Mouse (Mus musculus): ENCODE data around the gene Cdc27. TPM values are rescaled to one million over a fixed set of nuclear protein-coding genes. Genes with fewer than 3 reads are reported as not detected.

Gene Cdc27
- polyA plus RNA-seq, 1 experiment from 2014 or later: 47.6 TPM

DNA sequence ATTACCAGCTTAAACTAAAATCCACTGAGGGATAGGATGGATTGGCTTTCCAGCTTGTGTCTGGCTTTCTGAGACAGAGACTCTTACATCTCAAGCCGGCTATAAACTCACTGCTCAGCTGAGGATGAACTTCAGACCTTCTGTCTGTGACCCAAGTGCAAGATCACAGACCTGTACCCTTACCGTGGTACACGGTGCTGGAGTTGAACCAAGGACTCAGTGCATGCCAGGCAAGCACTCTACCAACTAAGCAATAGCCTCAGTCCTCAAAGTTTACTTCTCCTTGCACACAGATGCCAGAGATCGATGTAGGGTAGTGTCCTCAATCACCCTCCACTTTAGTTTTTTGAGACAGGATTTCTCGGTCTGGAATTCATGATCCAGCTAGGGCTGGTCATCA, 10.6 kb downstream of the Cdc27 start:
- WGBS: 96% methylated on average over 5 of the region's 5 CpGs
- no peak for ATAC-seq (ENCODE audit: low FRiP score, low read depth)
- H3K4me2 ChIP-seq (replicated peaks): no peak overlapping the region
- no peaks in the 10 kb centered on the region for H3K27me3 ChIP-seq (replicated peaks)
- no peaks in the 10 kb centered on the region for H3K9me3 ChIP-seq
- no peaks in the 10 kb centered on the region for H3K4me1 ChIP-seq
- H3K4me3 ChIP-seq: no peak overlapping the region
- H3K27ac ChIP-seq: no peak overlapping the region
- H3K9ac ChIP-seq: no peak overlapping the region
- H3K36me3 ChIP-seq: peaks cover 8% of the 10 kb centered on the region; the same call in 1 of the 2 replicates

DNA sequence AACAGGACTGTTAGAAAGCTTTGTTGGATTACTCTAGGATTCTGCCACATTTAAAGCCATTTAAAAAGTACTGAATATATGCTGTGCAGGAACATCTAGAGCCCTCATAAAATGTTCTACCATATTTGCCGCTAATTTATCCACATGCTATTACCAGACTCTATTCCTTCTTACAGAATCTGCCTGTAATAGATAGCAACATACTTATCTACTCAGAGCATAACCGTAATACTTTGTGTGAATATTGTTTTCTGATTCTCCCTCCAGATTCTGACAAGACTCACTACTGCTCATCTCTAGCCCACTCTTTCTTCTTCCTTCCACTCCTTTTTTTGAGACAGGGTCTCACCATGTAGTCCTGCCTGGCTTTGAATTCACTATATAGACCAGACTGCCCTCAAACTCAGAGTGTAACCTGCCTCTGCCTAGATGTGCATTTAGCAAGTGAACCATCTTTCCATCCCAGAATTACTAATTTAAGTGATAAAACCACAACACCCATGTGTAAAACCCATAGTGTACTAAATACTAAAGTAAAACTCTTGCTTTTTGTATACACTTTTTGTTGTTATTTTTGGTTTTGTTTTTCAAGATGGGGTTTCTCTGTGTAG, 12.4 kb downstream of the Cdc27 start:
- no peak for ATAC-seq (ENCODE audit: low FRiP score, low read depth)
- no peak overlapping the region for H3K27ac ChIP-seq
- H3K4me1 ChIP-seq: no peaks in the 10 kb centered on the region
- no peak overlapping the region for H3K4me3 ChIP-seq
- H3K9ac ChIP-seq: no peak overlapping the region
- peaks cover 23% of the 10 kb centered on the region for H3K36me3 ChIP-seq
- WGBS: 92% methylated on average over 2 of the region's 2 CpGs
- no peaks in the 10 kb centered on the region for H3K9me3 ChIP-seq
- H3K27me3 ChIP-seq (replicated peaks): no peaks in the 10 kb centered on the region
- no peak overlapping the region for H3K4me2 ChIP-seq (replicated peaks)

DNA sequence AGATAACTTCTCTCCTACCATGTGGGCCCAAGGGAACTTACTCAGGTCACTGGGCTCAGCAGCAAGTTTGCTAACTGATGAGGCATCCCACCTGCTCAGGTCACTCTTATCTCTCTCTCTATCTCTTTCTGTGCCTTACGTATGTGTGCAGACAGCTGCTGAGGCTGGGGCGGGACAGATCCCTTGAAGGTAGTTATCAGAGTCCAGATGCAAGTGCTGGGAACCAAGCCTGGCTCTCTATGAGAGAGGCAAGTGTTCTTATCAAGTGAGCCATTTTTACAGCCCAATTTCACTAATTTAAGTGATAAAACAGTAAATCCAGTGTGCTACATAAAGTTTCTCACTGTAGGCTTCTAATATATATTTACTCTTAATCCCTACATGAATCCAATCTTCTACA, 13.6 kb downstream of the Cdc27 start:
- no peak for ATAC-seq (ENCODE audit: low FRiP score, low read depth)
- H3K27me3 ChIP-seq (replicated peaks): no peaks in the 10 kb centered on the region

GRCm38 (mm10) chr11:104525935-104526334, 24.5 kb downstream of the Cdc27 start:
- H3K9ac ChIP-seq: no peak overlapping the region
- no peak overlapping the region for H3K27ac ChIP-seq
- H3K9me3 ChIP-seq: no peaks in the 10 kb centered on the region
- WGBS: 96% methylated on average over 6 of the region's 6 CpGs
- H3K4me1 ChIP-seq: no peaks in the 10 kb centered on the region
- no peak overlapping the region for H3K4me3 ChIP-seq
- no peaks in the 10 kb centered on the region for H3K27me3 ChIP-seq (replicated peaks)
- ATAC-seq (ENCODE audit: low FRiP score, low read depth): no peak
- H3K4me2 ChIP-seq (replicated peaks): no peak overlapping the region
- H3K36me3 ChIP-seq: peaks cover 63% of the 10 kb centered on the region

More for the DNA sequence above, 13.6 kb downstream of the Cdc27 start:
- 94% methylated on average over 2 of the region's 2 CpGs for WGBS
- no peaks in the 10 kb centered on the region for H3K9me3 ChIP-seq
- H3K27ac ChIP-seq: no peak overlapping the region
- H3K4me1 ChIP-seq: no peaks in the 10 kb centered on the region
- H3K4me3 ChIP-seq: no peak overlapping the region
- no peak overlapping the region for H3K4me2 ChIP-seq (replicated peaks)
- H3K36me3 ChIP-seq: peaks cover 31% of the 10 kb centered on the region
- no peak overlapping the region for H3K9ac ChIP-seq

GRCm38 (mm10) chr11:104512436-104512835, 38.0 kb downstream of the Cdc27 start:
- H3K9me3 ChIP-seq: no peaks in the 10 kb centered on the region
- H3K4me1 ChIP-seq: no peaks in the 10 kb centered on the region
- H3K36me3 ChIP-seq: peaks cover 81% of the 10 kb centered on the region
- no peak overlapping the region for H3K4me3 ChIP-seq
- ATAC-seq (ENCODE audit: low FRiP score, low read depth): no peak
- 88% methylated on average over 4 of the region's 4 CpGs for WGBS
- H3K27ac ChIP-seq: no peak overlapping the region
- H3K27me3 ChIP-seq (replicated peaks): no peaks in the 10 kb centered on the region
- no peak overlapping the region for H3K9ac ChIP-seq
- no peak overlapping the region for H3K4me2 ChIP-seq (replicated peaks)

DNA sequence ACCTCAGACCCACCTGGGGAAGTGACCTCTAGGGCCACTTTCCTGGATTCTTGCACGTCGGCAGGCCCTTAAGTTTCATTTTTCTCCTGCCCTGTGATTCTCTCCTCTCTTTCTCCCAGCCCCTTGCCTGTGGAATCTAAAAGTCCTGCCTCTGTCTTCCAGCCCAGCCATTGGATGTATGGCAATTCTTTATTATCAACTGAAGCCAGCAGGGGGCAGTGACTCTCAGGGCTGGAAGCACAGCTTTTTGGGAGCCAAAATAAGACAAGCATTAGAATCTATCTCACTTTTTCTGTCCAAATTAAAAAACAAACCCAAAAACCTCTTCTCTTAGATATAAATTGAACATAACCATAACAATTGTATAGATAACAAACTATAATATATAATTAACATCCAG, 39.8 kb downstream of the Cdc27 start:
- H3K27me3 ChIP-seq (replicated peaks): no peaks in the 10 kb centered on the region
- 90% methylated on average over 2 of the region's 2 CpGs for WGBS
- H3K9me3 ChIP-seq: no peaks in the 10 kb centered on the region
- H3K36me3 ChIP-seq: peaks cover 81% of the 10 kb centered on the region
- H3K4me1 ChIP-seq: no peaks in the 10 kb centered on the region
- H3K27ac ChIP-seq: no peak overlapping the region
- no peak for ATAC-seq (ENCODE audit: low FRiP score, low read depth)
- H3K4me2 ChIP-seq (replicated peaks): no peak overlapping the region
- H3K9ac ChIP-seq: no peak overlapping the region
- H3K4me3 ChIP-seq: no peak overlapping the region

- Histone ChIP-seq H3K36me3 (peaks cover 77% of the 10 kb centered on the region), H3K4me3 (no peak overlapping the region), H3K27ac (no peak overlapping the region), H3K4me2 (replicated peaks) (no peak overlapping the region), H3K9ac (no peak overlapping the region), H3K9me3 (no peaks in the 10 kb centered on the region), H3K27me3 (replicated peaks) (no peaks in the 10 kb centered on the region), H3K4me1 (no peaks in the 10 kb centered on the region)
- ATAC-seq (ENCODE audit: low FRiP score, low read depth): no peak
- WGBS: 87% methylated on average over 4 of the region's 4 CpGs
Measured at GRCm38 (mm10) chr11:104508455-104508854, 42.0 kb downstream of the Cdc27 start.

GRCm38 (mm10) chr11:104488292-104488691, 62.1 kb downstream of the Cdc27 start:
- WGBS: 85% methylated on average over 3 of the region's 3 CpGs
- Histone ChIP-seq H3K27ac (no peak overlapping the region), H3K9ac (no peak overlapping the region), H3K4me1 (no peaks in the 10 kb centered on the region), H3K27me3 (replicated peaks) (no peaks in the 10 kb centered on the region), H3K4me3 (no peak overlapping the region), H3K36me3 (no peaks in the 10 kb centered on the region), H3K9me3 (no peaks in the 10 kb centered on the region), H3K4me2 (replicated peaks) (no peak overlapping the region)
- ATAC-seq (ENCODE audit: low FRiP score, low read depth): no peak

- Histone ChIP-seq H3K27me3 (replicated peaks) (no peaks in the 10 kb centered on the region), H3K27ac (no peak overlapping the region), H3K4me3 (no peak overlapping the region), H3K9ac (no peak overlapping the region), H3K4me2 (replicated peaks) (no peak overlapping the region), H3K36me3 (no peaks in the 10 kb centered on the region), H3K9me3 (no peaks in the 10 kb centered on the region), H3K4me1 (no peaks in the 10 kb centered on the region)
- WGBS: 91% methylated on average over 8 of the region's 8 CpGs
- ATAC-seq (ENCODE audit: low FRiP score, low read depth): no peak
Measured at GRCm38 (mm10) chr11:104481971-104482370, 68.4 kb downstream of the Cdc27 start.

DNA sequence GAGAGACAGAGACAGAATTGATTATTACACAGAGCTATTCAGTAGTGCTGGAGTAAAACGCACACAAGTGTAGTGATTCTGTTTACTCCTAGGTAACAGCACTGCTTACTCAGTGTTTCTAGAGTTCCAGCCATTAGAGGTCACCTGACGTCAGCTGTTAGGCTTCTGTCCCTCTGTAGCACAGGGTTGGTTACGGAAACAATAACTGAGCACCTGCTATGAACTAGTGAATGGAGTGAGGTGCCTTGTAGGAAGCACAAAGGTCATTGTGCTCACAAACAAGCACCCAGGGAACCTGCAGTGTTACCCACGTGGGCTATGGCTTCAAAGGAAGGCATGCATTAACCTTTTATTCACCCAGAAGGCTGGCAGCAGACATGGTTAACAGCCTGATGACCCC, 70.9 kb downstream of the Cdc27 start:
- Histone ChIP-seq H3K4me2 (replicated peaks) (no peak overlapping the region), H3K4me1 (no peaks in the 10 kb centered on the region), H3K36me3 (no peaks in the 10 kb centered on the region), H3K9ac (no peak overlapping the region), H3K27ac (no peak overlapping the region), H3K9me3 (no peaks in the 10 kb centered on the region), H3K4me3 (no peak overlapping the region), H3K27me3 (replicated peaks) (no peaks in the 10 kb centered on the region)
- no peak for ATAC-seq (ENCODE audit: low FRiP score, low read depth)
- 57% methylated on average over 4 of the region's 4 CpGs for WGBS

GRCm38 (mm10) chr11:104469371-104469835, 81.0 kb downstream of the Cdc27 start:
- 4% methylated on average over 19 of the region's 19 CpGs for WGBS
- peak overlapping the region; percentile 95 for H3K9ac ChIP-seq
- no peaks in the 10 kb centered on the region for H3K9me3 ChIP-seq
- H3K36me3 ChIP-seq: 0 out of 2 replicates have a peak, but pooled peaks cover 1% of the 10 kb centered on the region
- H3K27me3 ChIP-seq (replicated peaks): no peaks in the 10 kb centered on the region
- peak overlapping the region; percentile 37; the same call in 1 of the 2 replicates for H3K27ac ChIP-seq
- ATAC-seq (ENCODE audit: low FRiP score, low read depth): peak; percentile 100
- peaks cover 6% of the 10 kb centered on the region for H3K4me1 ChIP-seq
- H3K4me3 ChIP-seq: peak overlapping the region; percentile 100
- H3K4me2 ChIP-seq (replicated peaks): peak overlapping the region; percentile 79

- Histone ChIP-seq H3K36me3 (0 out of 2 replicates have a peak, but pooled peaks cover 3% of the 10 kb centered on the region), H3K27ac (peak within 1 kb of the TSS; percentile 37; the same call in 1 of the 2 replicates), H3K9ac (peak within 1 kb of the TSS; percentile 95), H3K27me3 (replicated peaks) (no peaks in the 10 kb centered on the region), H3K4me3 (peak within 1 kb of the TSS; percentile 100), H3K4me1 (peaks cover 6% of the 10 kb centered on the region), H3K9me3 (no peaks in the 10 kb centered on the region), H3K4me2 (replicated peaks) (peak within 1 kb of the TSS; percentile 79)
- WGBS: under 1% methylated on average over 58 of the region's 69 CpGs
- ATAC-seq (ENCODE audit: low FRiP score, low read depth): peak; percentile 87
Measured at GRCm38 (mm10) chr11:104468751-104469268, 81.6 kb downstream of the Cdc27 start, which contains the start of gene Kansl1. Kansl1 (minus strand) TSS chr11:104468861.

- H3K4me1 ChIP-seq: peaks cover 6% of the 10 kb centered on the region
- no peaks in the 10 kb centered on the region for H3K27me3 ChIP-seq (replicated peaks)
- H3K4me2 ChIP-seq (replicated peaks): peak overlapping the region; percentile 38; the same call in 1 of the 2 replicates
- no peak overlapping the region for H3K27ac ChIP-seq
- 89% methylated on average over 5 of the region's 5 CpGs for WGBS
- 0 out of 2 replicates have a peak, but pooled peaks cover 3% of the 10 kb centered on the region for H3K36me3 ChIP-seq
- no peak for ATAC-seq (ENCODE audit: low FRiP score, low read depth)
- no peaks in the 10 kb centered on the region for H3K9me3 ChIP-seq
- H3K4me3 ChIP-seq: no peak overlapping the region
- H3K9ac ChIP-seq: no peak overlapping the region
Measured at GRCm38 (mm10) chr11:104467698-104468097, 82.7 kb downstream of the Cdc27 start.
